Mouse (Mus musculus): Measurements from ENCODE around the gene Gjb5. TPM values are rescaled to one million over a fixed set of nuclear protein-coding genes. Genes with fewer than 3 reads are reported as not detected.

Gjb5 gene
- total RNA-seq, 2 experiments from 2014 or later: 0.27 to 0.47 TPM

GRCm38 (mm10) chr4:127315753-127316152, 42.2 kb downstream of the Gjb5 start:
- intact Hi-C loops (cut with DNase I; ENCODE audit: low total_unique reads): no loop called here
- DNase-seq: no peak

- intact Hi-C loops (cut with DNase I; ENCODE audit: low total_unique reads): no loop called here
- no peak for DNase-seq
Observed at GRCm38 (mm10) chr4:127314585-127314984, 43.4 kb downstream of the Gjb5 start.

- intact Hi-C loops (cut with DNase I; ENCODE audit: low total_unique reads): no loop called here
- DNase-seq: peak; percentile 86
Observed at GRCm38 (mm10) chr4:127313861-127314260, 44.1 kb downstream of the Gjb5 start, which contains the start of gene Gja4. Gja4 (minus strand) TSS chr4:127314039.

GRCm38 (mm10) chr4:127312349-127312748, 45.6 kb downstream of the Gjb5 start:
- intact Hi-C loops (cut with DNase I; ENCODE audit: low total_unique reads): no loop called here
- DNase-seq: no peak

GRCm38 (mm10) chr4:127311561-127311960, 46.4 kb downstream of the Gjb5 start:
- intact Hi-C loops (cut with DNase I; ENCODE audit: low total_unique reads): no loop called here
- DNase-seq: no peak

GRCm38 (mm10) chr4:127306915-127307314, 51.1 kb downstream of the Gjb5 start:
- intact Hi-C loops (cut with DNase I; ENCODE audit: low total_unique reads): no loop called here
- no peak for DNase-seq

Other genes with a start within 250 kb of the Gjb5 start
- 1 to 10 TPM in 1 of 2 experiments, under 1 TPM in 1; 0.94 to 1.1 TPM for gene Tmem35b, start 234.5 kb downstream of the Gjb5 start, total RNA-seq (2021)
- gene Dlgap3, start 189.0 kb downstream of the Gjb5 start, total RNA-seq (2021): under 1 TPM; 0.18 to 0.27 TPM
- 10 to 100 TPM; 28.9 to 29.1 TPM for gene Smim12, start 114.4 kb downstream of the Gjb5 start, total RNA-seq (2021)
- 10 to 100 TPM; 13.2 to 14.8 TPM for gene Gja4, start 44.1 kb downstream of the Gjb5 start, total RNA-seq (2021)
- not detected for gene Gjb3, start 27.3 kb downstream of the Gjb5 start, total RNA-seq (2021)
- gene Gjb4, start 4.1 kb downstream of the Gjb5 start, total RNA-seq (2021): not detected